Mouse (Mus musculus): ENCODE results near the gene Pax9.

GRCm38 (mm10) chr12:56718707-56719051, 27.1 kb downstream of the Pax9 start:
- TF ChIP-seq POLR2A (IDR thresholded peaks at IDR 0.05; ENCODE audit: extremely low read depth, insufficient read depth, low read length) (no peak), CTCF (IDR thresholded peaks at IDR 0.05; ENCODE audit: low read depth, low read length) (no peak)
